Mouse (Mus musculus) neural tube, embryonic 13.5 days (tissue): Measurements from ENCODE around the gene Gm20388. TPM values are rescaled to one million over a fixed set of nuclear protein-coding genes. Genes with fewer than 3 reads are reported as not detected.

Experiments
- ATAC-seq: fragments of 200-750 bp; cut with Nextera tagmentation; 2 replicates; pipeline ENCODE4 v1.8.0; 2017; ENCODE audit warnings: low read depth, mild to moderate bottlenecking, moderate TSS enrichment, moderate library complexity
- H3K27ac ChIP-seq: fragments of 300-500 bp; sonication (generic); replicated peaks from 2 replicates; pipeline ENCODE4 v1.5.1; 2015; ENCODE audit warnings: moderate library complexity, mild to moderate bottlenecking, inconsistent platforms
- H3K27me3 ChIP-seq: fragments of 300-500 bp; sonication (generic); 2 replicates; pipeline ENCODE4 v1.6.1; 2015; ENCODE audit warnings: mild to moderate bottlenecking, inconsistent platforms
- H3K36me3 ChIP-seq: fragments of 300-500 bp; sonication (generic); 2 replicates; pipeline ENCODE4 v1.6.1; 2015; ENCODE audit warnings: mild to moderate bottlenecking, inconsistent platforms
- H3K4me1 ChIP-seq: fragments of 300-500 bp; sonication (generic); replicated peaks from 2 replicates; pipeline ENCODE4 v1.6.1; 2015; ENCODE audit warnings: inconsistent platforms
- H3K4me2 ChIP-seq: fragments of 300-500 bp; sonication (generic); 2 replicates; pipeline ENCODE4 v1.6.1; 2015; ENCODE audit warnings: inconsistent platforms, mild to moderate bottlenecking, moderate library complexity
- H3K4me3 ChIP-seq: fragments of 300-500 bp; sonication (generic); 2 replicates; pipeline ENCODE4 v1.5.1; 2015; ENCODE audit warnings: mild to moderate bottlenecking, inconsistent platforms
- H3K9ac ChIP-seq: fragments of 300-500 bp; sonication (generic); 2 replicates; pipeline ENCODE4 v1.6.1; 2015; ENCODE audit warnings: moderate library complexity, mild to moderate bottlenecking, inconsistent platforms
- H3K9me3 ChIP-seq: fragments of 300-500 bp; sonication (generic); 2 replicates; pipeline ENCODE4 v1.6.1; 2016; ENCODE audit warnings: inconsistent platforms
- WGBS: fragments of 180-500 bp; shearing (Covaris S2); methylation state at CpG from one replicate; pipeline ENCODE4 v1.1.7; 2015; 5-methylcytosine and 5-hydroxymethylcytosine counted together
- polyA plus RNA-seq: library from polyadenylated mRNA; unstranded; fragments of >200 nt; fragmentation: Nextera tagmentation; extraction: Ambion mirVana; gene quantifications from 2 replicates; pipeline ENCODE4 v1.2.1, GENCODE M21; 2015

Gm20388 gene
- polyA plus RNA-seq, 1 experiment from 2014 or later: 0.27 TPM

- no peak overlapping the region for H3K9ac ChIP-seq
- no peak overlapping the region for H3K27ac ChIP-seq
- no peaks in the 10 kb centered on the region for H3K9me3 ChIP-seq
- no peak overlapping the region for H3K4me2 ChIP-seq
- no peak for ATAC-seq
- 75% methylated on average over 5 of the region's 5 CpGs for WGBS
- no peaks in the 10 kb centered on the region for H3K27me3 ChIP-seq
- H3K36me3 ChIP-seq: no peaks in the 10 kb centered on the region
- peaks cover 27% of the 10 kb centered on the region for H3K4me1 ChIP-seq
- H3K4me3 ChIP-seq: no peak overlapping the region
Measured at GRCm38 (mm10) chr8:123750171-123750693, 3839.6 kb downstream of the Gm20388 start.

GRCm38 (mm10) chr8:123752773-123753468 lies 3842.3 kb downstream of the Gm20388 start:
- 46% methylated on average over 13 of the region's 13 CpGs for WGBS
- H3K4me1 ChIP-seq: peaks cover 27% of the 10 kb centered on the region

GRCm38 (mm10) chr8:123753604-123754375 lies 3843.1 kb downstream of the Gm20388 start:
- 9% methylated on average over 18 of the region's 18 CpGs for WGBS
- peak overlapping the region; percentile 49 for H3K27ac ChIP-seq
- ATAC-seq: no peak
- H3K9ac ChIP-seq: peak overlapping the region; percentile 36
- peaks cover 27% of the 10 kb centered on the region for H3K4me1 ChIP-seq
- no peaks in the 10 kb centered on the region for H3K27me3 ChIP-seq
- no peaks in the 10 kb centered on the region for H3K36me3 ChIP-seq
- H3K4me2 ChIP-seq: peak overlapping the region; percentile 33
- no peak overlapping the region for H3K4me3 ChIP-seq
- no peaks in the 10 kb centered on the region for H3K9me3 ChIP-seq

More at GRCm38 (mm10) chr8:123752773-123753468, 3842.3 kb downstream of the Gm20388 start:
- H3K9me3 ChIP-seq: no peaks in the 10 kb centered on the region
- no peak overlapping the region for H3K4me3 ChIP-seq
- H3K27ac ChIP-seq: peak overlapping the region; percentile 59; the same call in 1 of the 2 replicates
- H3K36me3 ChIP-seq: no peaks in the 10 kb centered on the region
- no peak overlapping the region for H3K4me2 ChIP-seq
- no peaks in the 10 kb centered on the region for H3K27me3 ChIP-seq
- H3K9ac ChIP-seq: no peak overlapping the region
- ATAC-seq: peak; percentile 74

GRCm38 (mm10) chr8:123754538-123755431 lies 3844.1 kb downstream of the Gm20388 start:
- 72% methylated on average over 13 of the region's 13 CpGs for whole genome bisulfite sequencing
- H3K27me3 ChIP-seq: no peaks in the 10 kb centered on the region
- no peak overlapping the region for H3K9ac ChIP-seq
- no peaks in the 10 kb centered on the region for H3K36me3 ChIP-seq
- H3K4me2 ChIP-seq: no peak overlapping the region; the same call in 1 of the 2 replicates
- no peak overlapping the region for H3K4me3 ChIP-seq
- ATAC-seq: no peak
- no peaks in the 10 kb centered on the region for H3K9me3 ChIP-seq
- H3K27ac ChIP-seq: no peak overlapping the region
- H3K4me1 ChIP-seq: peaks cover 31% of the 10 kb centered on the region

GRCm38 (mm10) chr8:123756901-123757300 lies 3846.3 kb downstream of the Gm20388 start:
- no peaks in the 10 kb centered on the region for H3K9me3 ChIP-seq
- no peaks in the 10 kb centered on the region for H3K27me3 ChIP-seq
- 88% methylated on average over 8 of the region's 8 CpGs for WGBS
- no peak overlapping the region for H3K9ac ChIP-seq
- H3K4me2 ChIP-seq: no peak overlapping the region
- peaks cover 49% of the 10 kb centered on the region for H3K4me1 ChIP-seq
- H3K36me3 ChIP-seq: no peaks in the 10 kb centered on the region
- no peak for ATAC-seq
- no peak overlapping the region for H3K4me3 ChIP-seq
- no peak overlapping the region for H3K27ac ChIP-seq

- Histone ChIP-seq H3K27me3 (no peaks in the 10 kb centered on the region), H3K9me3 (no peaks in the 10 kb centered on the region), H3K4me1 (peaks cover 55% of the 10 kb centered on the region), H3K27ac (no peak overlapping the region), H3K4me2 (no peak overlapping the region), H3K36me3 (no peaks in the 10 kb centered on the region), H3K4me3 (no peak overlapping the region), H3K9ac (no peak overlapping the region)
- 100% methylated on average over 1 of the region's 1 CpGs for WGBS
- ATAC-seq: no peak
Measured at GRCm38 (mm10) chr8:123758935-123759334, 3848.3 kb downstream of the Gm20388 start.

GRCm38 (mm10) chr8:123759933-123760332 lies 3849.3 kb downstream of the Gm20388 start:
- H3K4me3 ChIP-seq: no peak overlapping the region
- H3K27me3 ChIP-seq: no peaks in the 10 kb centered on the region
- peak; percentile 81 for ATAC-seq
- no peaks in the 10 kb centered on the region for H3K9me3 ChIP-seq
- H3K36me3 ChIP-seq: no peaks in the 10 kb centered on the region
- H3K4me1 ChIP-seq: peaks cover 51% of the 10 kb centered on the region
- WGBS: 3% methylated on average over 10 of the region's 10 CpGs
- H3K4me2 ChIP-seq: peak overlapping the region; percentile 42
- 0 out of 2 replicates have a peak overlapping the region, but pooled peaks have one; percentile 31 for H3K9ac ChIP-seq
- 0 out of 2 replicates have a peak overlapping the region, but pooled peaks have one; percentile 23 for H3K27ac ChIP-seq

- H3K27ac ChIP-seq: no peak overlapping the region
- ATAC-seq: no peak
- H3K9ac ChIP-seq: 0 out of 2 replicates have a peak overlapping the region, but pooled peaks have one; percentile 31
- no peaks in the 10 kb centered on the region for H3K36me3 ChIP-seq
- H3K4me3 ChIP-seq: no peak overlapping the region
- 32% methylated on average over 5 of the region's 5 CpGs for WGBS
- H3K4me1 ChIP-seq: peaks cover 51% of the 10 kb centered on the region
- no peaks in the 10 kb centered on the region for H3K27me3 ChIP-seq
- H3K4me2 ChIP-seq: peak overlapping the region; percentile 42; the same call in 1 of the 2 replicates
- no peaks in the 10 kb centered on the region for H3K9me3 ChIP-seq
Measured at GRCm38 (mm10) chr8:123760579-123760978, 3849.9 kb downstream of the Gm20388 start.

GRCm38 (mm10) chr8:123761266-123761882 lies 3850.7 kb downstream of the Gm20388 start:
- no peak for ATAC-seq
- Histone ChIP-seq H3K9ac (0 out of 2 replicates have a peak overlapping the region, but pooled peaks have one; percentile 22), H3K27me3 (no peaks in the 10 kb centered on the region), H3K4me1 (peaks cover 51% of the 10 kb centered on the region), H3K36me3 (no peaks in the 10 kb centered on the region), H3K9me3 (no peaks in the 10 kb centered on the region), H3K27ac (peak overlapping the region; percentile 52; the same call in 1 of the 2 replicates), H3K4me3 (no peak overlapping the region), H3K4me2 (no peak overlapping the region)
- WGBS: 53% methylated on average over 12 of the region's 12 CpGs

- Histone ChIP-seq H3K4me1 (peaks cover 51% of the 10 kb centered on the region), H3K36me3 (no peaks in the 10 kb centered on the region), H3K9ac (0 out of 2 replicates have a peak overlapping the region, but pooled peaks have one; percentile 22), H3K9me3 (no peaks in the 10 kb centered on the region), H3K27me3 (no peaks in the 10 kb centered on the region), H3K4me2 (no peak overlapping the region), H3K27ac (peak overlapping the region; percentile 52; the same call in 1 of the 2 replicates), H3K4me3 (no peak overlapping the region)
- 17% methylated on average over 4 of the region's 4 CpGs for WGBS
- ATAC-seq: no peak
Measured at GRCm38 (mm10) chr8:123761883-123762270, 3851.2 kb downstream of the Gm20388 start.

GRCm38 (mm10) chr8:123763355-123763754 lies 3852.7 kb downstream of the Gm20388 start:
- H3K27ac ChIP-seq: peak overlapping the region; percentile 47
- no peaks in the 10 kb centered on the region for H3K9me3 ChIP-seq
- WGBS: 60% methylated on average over 7 of the region's 7 CpGs
- no peak overlapping the region for H3K4me2 ChIP-seq
- ATAC-seq: no peak
- H3K4me1 ChIP-seq: peaks cover 51% of the 10 kb centered on the region
- no peaks in the 10 kb centered on the region for H3K36me3 ChIP-seq
- H3K4me3 ChIP-seq: no peak overlapping the region
- H3K27me3 ChIP-seq: 0 out of 2 replicates have a peak, but pooled peaks cover under 1% of the 10 kb centered on the region
- no peak overlapping the region for H3K9ac ChIP-seq
